Mouse (Mus musculus): ENCODE measurements around the gene U2af1. TPM values are rescaled to one million over a fixed set of nuclear protein-coding genes. Genes with fewer than 3 reads are reported as not detected.
"Not testable (repeated sequence)": the region's sequence is repeated elsewhere in the genome, so short reads cannot be mapped to it uniquely, and the experiment has no call there.

The U2af1 gene
- polyA plus RNA-seq, 1 experiment: 19.1 TPM

- Histone ChIP-seq H3K4me1 (ENCODE audit: control insufficient read depth, insufficient read depth, insufficient read length, low read length) (no peaks in the 10 kb centered on the region), H3K27ac (ENCODE audit: insufficient read depth, low read depth, low read length) (no peak overlapping the region), H3K4me3 (ENCODE audit: low read depth, low read length) (no peak overlapping the region), H3K36me3 (ENCODE audit: control insufficient read depth, insufficient read depth, low read length) (no peaks in the 10 kb centered on the region), H3K27me3 (ENCODE audit: control insufficient read depth, insufficient read depth, low read length) (no peaks in the 10 kb centered on the region)
- 70% methylated on average over 4 of the region's 4 CpGs for WGBS
- TF ChIP-seq POLR2A (IDR thresholded peaks at IDR 0.05; ENCODE audit: low read depth, low read length) (no peak), CTCF (IDR thresholded peaks at IDR 0.05; ENCODE audit: extremely low read depth, insufficient read length, insufficient replicate concordance, low read depth, low read length) (no peak)
Measured at GRCm38 (mm10) chr17:31613086-31613755, 45.5 kb downstream of the U2af1 start.

DNA sequence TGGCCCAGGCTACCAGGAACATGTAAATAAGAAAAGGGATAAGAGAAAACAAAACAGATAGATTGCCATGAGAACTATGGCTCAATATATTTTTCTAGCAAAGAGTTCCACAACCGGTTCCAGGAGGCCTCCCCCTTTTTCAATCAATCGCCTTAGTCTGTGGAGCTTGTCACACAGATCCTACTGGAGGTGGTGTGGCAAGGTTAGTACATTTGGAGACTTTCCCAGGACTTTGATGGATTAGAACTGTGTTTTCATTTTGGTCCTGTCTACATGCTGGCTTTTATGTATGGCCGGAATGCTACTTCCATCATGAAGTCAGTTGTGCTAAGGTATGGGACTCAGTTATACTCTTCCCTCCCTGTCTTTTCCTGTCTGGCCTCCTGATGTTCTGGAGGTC lies 48.8 kb downstream of the U2af1 start:
- no peak for TF ChIP-seq CTCF (IDR thresholded peaks at IDR 0.05; ENCODE audit: extremely low read depth, insufficient read length, insufficient replicate concordance, low read depth, low read length)
- no peak overlapping the region for H3K27ac ChIP-seq (ENCODE audit: insufficient read depth, low read depth, low read length)
- H3K4me1 ChIP-seq (ENCODE audit: control insufficient read depth, insufficient read depth, insufficient read length, low read length): 0 out of 2 replicates have a peak, but pooled peaks cover 2% of the 10 kb centered on the region
- H3K4me3 ChIP-seq (ENCODE audit: low read depth, low read length): no peak overlapping the region
- H3K27me3 ChIP-seq (ENCODE audit: control insufficient read depth, insufficient read depth, low read length): no peaks in the 10 kb centered on the region
- peaks cover 11% of the 10 kb centered on the region for H3K36me3 ChIP-seq (ENCODE audit: control insufficient read depth, insufficient read depth, low read length)
- WGBS: 86% methylated on average over 3 of the region's 3 CpGs

GRCm38 (mm10) chr17:31609173-31609572 lies 49.5 kb downstream of the U2af1 start:
- not testable (repeated sequence) for H3K27me3 ChIP-seq (ENCODE audit: control insufficient read depth, insufficient read depth, low read length); H3K27ac ChIP-seq (ENCODE audit: insufficient read depth, low read depth, low read length); H3K4me3 ChIP-seq (ENCODE audit: low read depth, low read length); H3K4me1 ChIP-seq (ENCODE audit: control insufficient read depth, insufficient read depth, insufficient read length, low read length)
- peaks cover 16% of the 10 kb centered on the region for H3K36me3 ChIP-seq (ENCODE audit: control insufficient read depth, insufficient read depth, low read length)
- 96% methylated on average over 3 of the region's 3 CpGs for WGBS

GRCm38 (mm10) chr17:31607256-31607951 lies 51.3 kb downstream of the U2af1 start:
- peaks cover 30% of the 10 kb centered on the region for H3K36me3 ChIP-seq (ENCODE audit: control insufficient read depth, insufficient read depth, low read length)
- TF ChIP-seq POLR2A (IDR thresholded peaks at IDR 0.05; ENCODE audit: low read depth, low read length) (no peak), CTCF (IDR thresholded peaks at IDR 0.05; ENCODE audit: extremely low read depth, insufficient read length, insufficient replicate concordance, low read depth, low read length) (no peak)
- H3K27ac ChIP-seq (ENCODE audit: insufficient read depth, low read depth, low read length): no peak overlapping the region
- no peaks in the 10 kb centered on the region for H3K27me3 ChIP-seq (ENCODE audit: control insufficient read depth, insufficient read depth, low read length)
- 57% methylated on average over 8 of the region's 8 CpGs for WGBS
- H3K4me1 ChIP-seq (ENCODE audit: control insufficient read depth, insufficient read depth, insufficient read length, low read length): 0 out of 2 replicates have a peak, but pooled peaks cover 2% of the 10 kb centered on the region
- no peak overlapping the region for H3K4me3 ChIP-seq (ENCODE audit: low read depth, low read length)

GRCm38 (mm10) chr17:31606424-31606823 lies 52.3 kb downstream of the U2af1 start:
- H3K27ac ChIP-seq (ENCODE audit: insufficient read depth, low read depth, low read length): no peak overlapping the region
- H3K36me3 ChIP-seq (ENCODE audit: control insufficient read depth, insufficient read depth, low read length): peaks cover 35% of the 10 kb centered on the region
- no peak for TF ChIP-seq CTCF (IDR thresholded peaks at IDR 0.05; ENCODE audit: extremely low read depth, insufficient read length, insufficient replicate concordance, low read depth, low read length)
- no peak for TF ChIP-seq POLR2A (IDR thresholded peaks at IDR 0.05; ENCODE audit: low read depth, low read length)
- WGBS: 85% methylated on average over 7 of the region's 7 CpGs
- H3K4me3 ChIP-seq (ENCODE audit: low read depth, low read length): no peak overlapping the region
- H3K27me3 ChIP-seq (ENCODE audit: control insufficient read depth, insufficient read depth, low read length): no peaks in the 10 kb centered on the region
- H3K4me1 ChIP-seq (ENCODE audit: control insufficient read depth, insufficient read depth, insufficient read length, low read length): 0 out of 2 replicates have a peak, but pooled peaks cover 2% of the 10 kb centered on the region

GRCm38 (mm10) chr17:31598593-31598992 lies 60.1 kb downstream of the U2af1 start:
- peaks cover 38% of the 10 kb centered on the region for H3K36me3 ChIP-seq (ENCODE audit: control insufficient read depth, insufficient read depth, low read length)
- no peaks in the 10 kb centered on the region for H3K27me3 ChIP-seq (ENCODE audit: control insufficient read depth, insufficient read depth, low read length)
- TF ChIP-seq POLR2A (IDR thresholded peaks at IDR 0.05; ENCODE audit: low read depth, low read length): no peak
- no peak for TF ChIP-seq CTCF (IDR thresholded peaks at IDR 0.05; ENCODE audit: extremely low read depth, insufficient read length, insufficient replicate concordance, low read depth, low read length)
- 93% methylated on average over 8 of the region's 8 CpGs for WGBS
- no peaks in the 10 kb centered on the region for H3K4me1 ChIP-seq (ENCODE audit: control insufficient read depth, insufficient read depth, insufficient read length, low read length)
- no peak overlapping the region for H3K4me3 ChIP-seq (ENCODE audit: low read depth, low read length)
- no peak overlapping the region for H3K27ac ChIP-seq (ENCODE audit: insufficient read depth, low read depth, low read length)

- Histone ChIP-seq H3K36me3 (ENCODE audit: control insufficient read depth, insufficient read depth, low read length) (peaks cover 33% of the 10 kb centered on the region), H3K27me3 (ENCODE audit: control insufficient read depth, insufficient read depth, low read length) (no peaks in the 10 kb centered on the region), H3K27ac (ENCODE audit: insufficient read depth, low read depth, low read length) (no peak overlapping the region), H3K4me3 (ENCODE audit: low read depth, low read length) (no peak overlapping the region), H3K4me1 (ENCODE audit: control insufficient read depth, insufficient read depth, insufficient read length, low read length) (no peaks in the 10 kb centered on the region)
- 86% methylated on average over 9 of the region's 9 CpGs for WGBS
- TF ChIP-seq POLR2A (IDR thresholded peaks at IDR 0.05; ENCODE audit: low read depth, low read length) (no peak), CTCF (IDR thresholded peaks at IDR 0.05; ENCODE audit: extremely low read depth, insufficient read length, insufficient replicate concordance, low read depth, low read length) (no peak)
Measured at GRCm38 (mm10) chr17:31597957-31598356, 60.7 kb downstream of the U2af1 start.

Other genes with a start within 250 kb of the U2af1 start
- 13.5 and 25.4 TPM in 2 replicates for gene Wdr4, start 138.9 kb downstream of the U2af1 start, polyA plus RNA-seq (2012; rRNA removed)
- gene Ndufv3, start 138.8 kb downstream of the U2af1 start, polyA plus RNA-seq (2012; rRNA removed): 156 and 168 TPM in 2 replicates
- 8.1 and 15.2 TPM in 2 replicates for gene Pknox1, start 94.2 kb downstream of the U2af1 start, polyA plus RNA-seq (2012; rRNA removed)
- gene Cbs, start 21.7 kb downstream of the U2af1 start, polyA plus RNA-seq (2012; rRNA removed): 1.2 and 29.0 TPM in 2 replicates
- not detected in 2 replicates for gene Cryaa, start 18.9 kb upstream of the U2af1 start, polyA plus RNA-seq (2012; rRNA removed)
- 8.0 and 16.9 TPM in 2 replicates for gene Sik1, start 196.9 kb upstream of the U2af1 start, polyA plus RNA-seq (2012; rRNA removed)

Measured in small intestine, adult 2 months (tissue).